Mouse (Mus musculus): Measurements from ENCODE around the gene Lman2l. TPM values are rescaled to one million over a fixed set of nuclear protein-coding genes. Genes with fewer than 3 reads are reported as not detected.

Gene Lman2l
- 45.3 and 46.4 TPM in 2 replicates for polyA plus RNA-seq (2015; fragmentation: Nextera tagmentation; extraction: Ambion mirVana)

GRCm38 (mm10) chr1:36444471-36445464, at the start of gene Lman2l:
TSS of gene Lman2l (minus strand) at chr1:36445271.
- Histone ChIP-seq H3K4me1 (peaks cover 9% of the 10 kb centered on the region; the same call in 1 of the 2 replicates), H3K4me3 (peak within 1 kb of the TSS; percentile 74), H3K27ac (peak within 1 kb of the TSS; percentile 64), H3K4me2 (peak within 1 kb of the TSS; percentile 70), H3K36me3 (peaks cover 3% of the 10 kb centered on the region; the same call in 1 of the 2 replicates), H3K27me3 (no peaks in the 10 kb centered on the region), H3K9ac (peak within 1 kb of the TSS; percentile 68), H3K9me3 (no peaks in the 10 kb centered on the region)
- under 1% methylated on average over 57 of the region's 57 CpGs for WGBS
- ATAC-seq (ENCODE audit: insufficient number of reproducible peaks, low FRiP score, low TSS enrichment, low read depth) = peak; percentile 99

GRCm38 (mm10) chr1:36493299-36493698, 48.2 kb upstream of the Lman2l start:
- Histone ChIP-seq H3K4me2 (no peak overlapping the region), H3K4me3 (no peak overlapping the region), H3K9me3 (no peaks in the 10 kb centered on the region), H3K27ac (no peak overlapping the region), H3K4me1 (peaks cover 21% of the 10 kb centered on the region), H3K36me3 (no peaks in the 10 kb centered on the region), H3K9ac (no peak overlapping the region), H3K27me3 (no peaks in the 10 kb centered on the region)
- ATAC-seq (ENCODE audit: insufficient number of reproducible peaks, low FRiP score, low TSS enrichment, low read depth) = no peak
- 31% methylated on average over 6 of the region's 6 CpGs for WGBS

DNA sequence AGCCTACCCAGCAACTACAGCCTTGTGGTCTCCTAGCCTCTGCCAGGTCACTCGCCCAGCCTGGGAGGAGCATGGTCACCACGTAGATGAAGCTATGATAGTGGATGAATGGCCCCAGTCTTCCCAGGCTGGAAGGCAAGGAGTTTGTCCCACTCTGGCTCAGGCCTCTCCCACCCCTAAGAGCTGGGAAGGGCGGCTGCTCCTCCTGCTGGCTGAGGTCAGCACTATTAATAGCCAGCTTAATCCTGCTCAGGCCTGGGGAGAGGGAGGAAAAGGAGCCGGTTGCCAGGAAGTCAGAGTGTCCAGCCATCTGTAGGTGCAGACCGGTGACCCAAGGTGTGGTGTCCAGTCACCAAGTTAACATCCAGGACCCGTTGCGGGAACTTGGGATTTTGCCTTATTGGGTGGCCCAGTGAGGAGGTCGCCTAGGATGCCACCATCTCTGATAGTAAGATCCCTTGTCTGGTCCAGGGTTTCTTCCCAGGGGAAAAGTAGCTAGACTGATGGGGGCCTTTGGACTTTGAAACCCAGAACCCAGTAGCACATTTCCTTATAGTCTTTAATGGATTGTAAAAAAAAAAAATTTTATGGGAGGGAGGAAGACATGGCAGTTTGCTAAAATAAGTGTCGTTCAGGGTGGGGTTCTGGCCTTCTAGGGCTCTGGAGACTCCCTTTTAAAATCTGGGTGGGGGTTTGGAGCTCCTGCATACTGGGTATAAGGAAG, 47.5 kb upstream of the Lman2l start:
- H3K4me1 ChIP-seq = peaks cover 21% of the 10 kb centered on the region
- no peaks in the 10 kb centered on the region for H3K36me3 ChIP-seq
- H3K4me3 ChIP-seq = no peak overlapping the region
- no peak overlapping the region for H3K27ac ChIP-seq
- H3K9me3 ChIP-seq = no peaks in the 10 kb centered on the region
- H3K4me2 ChIP-seq = no peak overlapping the region
- ATAC-seq (ENCODE audit: insufficient number of reproducible peaks, low FRiP score, low TSS enrichment, low read depth) = peak; percentile 83
- 40% methylated on average over 9 of the region's 9 CpGs for WGBS
- H3K9ac ChIP-seq = no peak overlapping the region
- no peaks in the 10 kb centered on the region for H3K27me3 ChIP-seq

DNA sequence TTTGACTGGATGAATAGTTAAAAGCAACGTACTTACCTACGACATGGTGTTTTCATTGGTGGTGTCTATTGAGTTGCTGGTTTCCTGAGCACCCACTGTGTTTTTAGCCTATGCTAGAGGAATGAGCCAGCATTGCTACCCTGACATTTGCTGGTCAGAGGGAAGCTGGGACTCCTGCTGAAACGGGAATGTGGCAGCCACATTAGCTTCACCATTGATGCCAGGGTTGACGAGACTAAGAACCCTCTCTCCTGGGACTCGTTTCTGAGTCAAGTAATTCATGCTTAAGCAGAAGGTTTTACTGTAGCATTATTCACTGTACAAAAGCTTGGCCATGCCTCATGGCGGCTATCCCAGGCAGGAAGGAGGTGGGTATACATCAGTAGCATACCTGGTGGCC, 44.6 kb upstream of the Lman2l start:
- no peak overlapping the region for H3K27ac ChIP-seq
- peaks cover 23% of the 10 kb centered on the region for H3K4me1 ChIP-seq
- 69% methylated on average over 6 of the region's 6 CpGs for WGBS
- H3K27me3 ChIP-seq = no peaks in the 10 kb centered on the region
- no peak overlapping the region for H3K4me3 ChIP-seq
- no peak overlapping the region for H3K9ac ChIP-seq
- H3K36me3 ChIP-seq = no peaks in the 10 kb centered on the region
- no peak overlapping the region for H3K4me2 ChIP-seq
- H3K9me3 ChIP-seq = no peaks in the 10 kb centered on the region
- ATAC-seq (ENCODE audit: insufficient number of reproducible peaks, low FRiP score, low TSS enrichment, low read depth) = no peak

DNA sequence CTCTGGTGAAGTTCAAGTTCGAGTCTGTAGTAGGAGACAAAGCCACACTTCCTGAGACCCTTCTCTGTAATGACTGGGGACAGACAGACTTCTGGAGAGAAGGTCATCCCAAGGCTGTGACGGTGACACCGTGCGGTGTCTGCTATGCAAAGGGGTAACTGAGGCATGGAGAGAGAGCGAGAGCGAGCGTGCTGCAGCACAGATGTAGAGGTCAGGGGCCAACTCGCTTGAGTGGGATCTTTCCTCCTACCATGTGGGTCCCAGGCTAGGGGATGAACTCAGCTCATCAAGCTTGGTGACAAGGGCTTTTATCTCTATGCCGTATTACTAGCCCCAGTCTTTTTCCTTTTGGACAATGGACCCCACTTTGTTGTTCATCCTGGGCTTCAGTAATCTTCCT, 42.0 kb upstream of the Lman2l start:
- ATAC-seq (ENCODE audit: insufficient number of reproducible peaks, low FRiP score, low TSS enrichment, low read depth) = no peak
- H3K9me3 ChIP-seq = no peaks in the 10 kb centered on the region
- H3K27ac ChIP-seq = no peak overlapping the region
- H3K36me3 ChIP-seq = no peaks in the 10 kb centered on the region
- H3K4me1 ChIP-seq = peaks cover 8% of the 10 kb centered on the region
- no peak overlapping the region for H3K4me2 ChIP-seq
- 89% methylated on average over 9 of the region's 9 CpGs for WGBS
- no peak overlapping the region for H3K4me3 ChIP-seq
- H3K27me3 ChIP-seq = no peaks in the 10 kb centered on the region
- H3K9ac ChIP-seq = no peak overlapping the region

DNA sequence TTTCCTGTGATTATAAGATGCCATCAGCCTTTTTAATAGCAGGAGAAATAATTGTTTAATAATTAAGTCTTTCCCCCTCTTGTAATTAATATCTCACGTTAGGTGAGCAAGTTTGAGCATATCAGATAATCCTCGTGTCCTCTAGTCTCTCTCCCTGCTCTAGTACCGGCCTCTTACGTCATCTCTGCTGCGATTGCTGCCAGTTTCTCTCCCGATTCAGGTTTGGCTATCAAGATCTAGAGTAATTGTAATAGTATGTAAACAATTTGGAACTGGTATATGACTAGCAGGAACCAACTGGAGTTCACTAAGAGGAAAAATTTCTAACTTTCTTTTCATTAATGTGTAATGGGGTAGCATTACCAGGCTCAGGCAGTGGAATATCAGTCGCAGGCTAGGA, 40.0 kb upstream of the Lman2l start:
- Histone ChIP-seq H3K4me2 (no peak overlapping the region), H3K27me3 (no peaks in the 10 kb centered on the region), H3K4me3 (no peak overlapping the region), H3K9me3 (no peaks in the 10 kb centered on the region), H3K4me1 (0 out of 2 replicates have a peak, but pooled peaks cover 2% of the 10 kb centered on the region), H3K27ac (no peak overlapping the region), H3K36me3 (no peaks in the 10 kb centered on the region), H3K9ac (no peak overlapping the region)
- ATAC-seq (ENCODE audit: insufficient number of reproducible peaks, low FRiP score, low TSS enrichment, low read depth) = no peak
- WGBS = 63% methylated on average over 7 of the region's 7 CpGs

- H3K27me3 ChIP-seq = no peaks in the 10 kb centered on the region
- ATAC-seq (ENCODE audit: insufficient number of reproducible peaks, low FRiP score, low TSS enrichment, low read depth) = no peak
- H3K27ac ChIP-seq = no peak overlapping the region
- 64% methylated on average over 4 of the region's 4 CpGs for WGBS
- no peaks in the 10 kb centered on the region for H3K9me3 ChIP-seq
- no peak overlapping the region for H3K4me2 ChIP-seq
- no peaks in the 10 kb centered on the region for H3K36me3 ChIP-seq
- 0 out of 2 replicates have a peak, but pooled peaks cover 3% of the 10 kb centered on the region for H3K4me1 ChIP-seq
- H3K9ac ChIP-seq = no peak overlapping the region
- no peak overlapping the region for H3K4me3 ChIP-seq
Measured at GRCm38 (mm10) chr1:36483825-36484224, 38.8 kb upstream of the Lman2l start.

GRCm38 (mm10) chr1:36479903-36480899, 35.1 kb upstream of the Lman2l start:
- peaks cover 34% of the 10 kb centered on the region for H3K4me1 ChIP-seq
- no peak overlapping the region for H3K9ac ChIP-seq
- no peak for ATAC-seq (ENCODE audit: insufficient number of reproducible peaks, low FRiP score, low TSS enrichment, low read depth)
- no peak overlapping the region for H3K27ac ChIP-seq
- 83% methylated on average over 12 of the region's 12 CpGs for WGBS
- H3K36me3 ChIP-seq = no peaks in the 10 kb centered on the region
- H3K27me3 ChIP-seq = no peaks in the 10 kb centered on the region
- H3K4me2 ChIP-seq = no peak overlapping the region
- H3K9me3 ChIP-seq = no peaks in the 10 kb centered on the region
- no peak overlapping the region for H3K4me3 ChIP-seq

DNA sequence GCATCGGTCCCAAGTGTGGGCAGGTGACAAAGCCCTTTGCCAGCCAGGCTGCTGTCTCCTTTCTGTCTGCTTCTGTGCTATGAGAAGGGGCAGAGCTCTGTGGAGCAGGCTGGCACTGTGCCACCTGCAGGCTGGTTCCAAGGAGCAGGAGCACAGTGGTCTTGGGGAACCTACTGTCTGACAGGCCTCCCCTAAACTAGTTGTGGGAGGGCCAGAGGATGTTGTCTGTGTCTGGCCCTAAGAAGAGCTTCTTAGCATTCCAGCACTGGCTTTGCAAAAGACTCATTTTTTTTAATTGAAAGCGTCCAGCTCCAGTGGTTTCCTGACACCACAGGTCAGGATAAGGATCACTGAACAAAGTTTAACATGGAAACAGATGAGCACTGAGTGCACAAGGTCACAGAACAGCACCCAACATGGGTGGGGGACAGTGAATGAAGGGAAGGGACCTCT, 33.3 kb upstream of the Lman2l start:
- no peak overlapping the region for H3K9ac ChIP-seq
- no peak overlapping the region for H3K4me3 ChIP-seq
- H3K4me1 ChIP-seq = peaks cover 52% of the 10 kb centered on the region
- H3K36me3 ChIP-seq = no peaks in the 10 kb centered on the region
- no peaks in the 10 kb centered on the region for H3K27me3 ChIP-seq
- H3K27ac ChIP-seq = no peak overlapping the region
- no peaks in the 10 kb centered on the region for H3K9me3 ChIP-seq
- WGBS = 72% methylated on average over 2 of the region's 2 CpGs
- H3K4me2 ChIP-seq = no peak overlapping the region
- no peak for ATAC-seq (ENCODE audit: insufficient number of reproducible peaks, low FRiP score, low TSS enrichment, low read depth)

- Histone ChIP-seq H3K4me3 (0 out of 2 replicates have a peak overlapping the region, but pooled peaks have one; percentile 25), H3K27ac (peak overlapping the region; percentile 75), H3K36me3 (no peaks in the 10 kb centered on the region), H3K4me2 (peak overlapping the region; percentile 81; the same call in 1 of the 2 replicates), H3K9me3 (no peaks in the 10 kb centered on the region), H3K4me1 (peaks cover 69% of the 10 kb centered on the region), H3K9ac (no peak overlapping the region), H3K27me3 (no peaks in the 10 kb centered on the region)
- WGBS = 61% methylated on average over 7 of the region's 7 CpGs
- no peak for ATAC-seq (ENCODE audit: insufficient number of reproducible peaks, low FRiP score, low TSS enrichment, low read depth)
Measured at GRCm38 (mm10) chr1:36476426-36476825, 31.4 kb upstream of the Lman2l start.

All from limb, embryonic 15.5 days (tissue).